Mouse (Mus musculus): ENCODE results near the gene Pnkd. TPM values are rescaled to one million over a fixed set of nuclear protein-coding genes. Genes with fewer than 3 reads are reported as not detected.
"Not testable (repeated sequence)": the region's sequence is repeated elsewhere in the genome, so short reads cannot be mapped to it uniquely, and the experiment has no call there.

Pnkd gene
- total and polyA plus RNA-seq, 3 experiments: 27.7 to 186 (median 30.5) TPM

- Histone ChIP-seq H3K4me3 (ENCODE audit: low read depth, low read length) (no peak overlapping the region), H3K27me3 (ENCODE audit: insufficient read depth, low read length) (peaks cover 67% of the 10 kb centered on the region), H3K4me1 (ENCODE audit: insufficient read depth, low read depth, low read length) (peaks cover 5% of the 10 kb centered on the region), H3K36me3 (replicated peaks) (no peaks in the 10 kb centered on the region), H3K9me3 (replicated peaks) (no peaks in the 10 kb centered on the region)
- DNase-seq (ENCODE audit: low spot score) (no peak), ATAC-seq (ENCODE audit: extremely low read depth, insufficient number of reproducible peaks, low FRiP score, poor library complexity, severe bottlenecking) (no peak)
- TF ChIP-seq POLR2AphosphoS5 (IDR thresholded peaks at IDR 0.05; ENCODE audit: insufficient replicate concordance, low read depth, low read length) (no peak), CTCF (IDR thresholded peaks at IDR 0.05; ENCODE audit: low read depth, low read length) (no peak), TAL1 (conservative IDR thresholded peaks at IDR 0.05; ENCODE audit: low read depth, low read length) (no peak), GATA1 (IDR thresholded peaks at IDR 0.05; ENCODE audit: borderline replicate concordance, low read length) (no peak), GATA2 (IDR thresholded peaks at IDR 0.05; ENCODE audit: borderline replicate concordance, low read depth, low read length) (no peak)
These were observed 55.6 kb downstream of the Pnkd start for GRCm38 (mm10) chr1:74340361-74340764.

GRCm38 (mm10) chr1:74340992-74341391, 56.3 kb downstream of the Pnkd start:
- not testable (repeated sequence) for H3K4me1 ChIP-seq (ENCODE audit: insufficient read depth, low read depth, low read length); H3K4me3 ChIP-seq (ENCODE audit: low read depth, low read length); H3K9me3 ChIP-seq (replicated peaks); DNase-seq (ENCODE audit: low spot score); ATAC-seq (ENCODE audit: extremely low read depth, insufficient number of reproducible peaks, low FRiP score, poor library complexity, severe bottlenecking); H3K36me3 ChIP-seq (replicated peaks)
- H3K27me3 ChIP-seq (ENCODE audit: insufficient read depth, low read length): peaks cover 63% of the 10 kb centered on the region

GRCm38 (mm10) chr1:74341898-74342297, 57.2 kb downstream of the Pnkd start:
- peaks cover 59% of the 10 kb centered on the region for H3K27me3 ChIP-seq (ENCODE audit: insufficient read depth, low read length)
- H3K4me3 ChIP-seq (ENCODE audit: low read depth, low read length): no peak overlapping the region
- DNase-seq (ENCODE audit: low spot score) (no peak), ATAC-seq (ENCODE audit: extremely low read depth, insufficient number of reproducible peaks, low FRiP score, poor library complexity, severe bottlenecking) (no peak)
- no peaks in the 10 kb centered on the region for H3K9me3 ChIP-seq (replicated peaks)
- no peak for TF ChIP-seq GATA1 (IDR thresholded peaks at IDR 0.05; ENCODE audit: borderline replicate concordance, low read length)
- TF ChIP-seq CTCF (IDR thresholded peaks at IDR 0.05; ENCODE audit: low read depth, low read length): no peak
- TF ChIP-seq POLR2AphosphoS5 (IDR thresholded peaks at IDR 0.05; ENCODE audit: insufficient replicate concordance, low read depth, low read length): no peak
- no peak for TF ChIP-seq GATA2 (IDR thresholded peaks at IDR 0.05; ENCODE audit: borderline replicate concordance, low read depth, low read length)
- no peak for TF ChIP-seq TAL1 (conservative IDR thresholded peaks at IDR 0.05; ENCODE audit: low read depth, low read length)
- no peaks in the 10 kb centered on the region for H3K36me3 ChIP-seq (replicated peaks)
- peaks cover 5% of the 10 kb centered on the region for H3K4me1 ChIP-seq (ENCODE audit: insufficient read depth, low read depth, low read length)

- Histone ChIP-seq H3K27me3 (ENCODE audit: insufficient read depth, low read length) (peaks cover 58% of the 10 kb centered on the region), H3K9me3 (replicated peaks) (no peaks in the 10 kb centered on the region), H3K4me3 (ENCODE audit: low read depth, low read length) (no peak overlapping the region), H3K36me3 (replicated peaks) (no peaks in the 10 kb centered on the region), H3K4me1 (ENCODE audit: insufficient read depth, low read depth, low read length) (peaks cover 5% of the 10 kb centered on the region)
- ATAC-seq (ENCODE audit: extremely low read depth, insufficient number of reproducible peaks, low FRiP score, poor library complexity, severe bottlenecking) (no peak), DNase-seq (ENCODE audit: low spot score) (no peak)
- TF ChIP-seq GATA1 (IDR thresholded peaks at IDR 0.05; ENCODE audit: borderline replicate concordance, low read length): no peak
- no peak for TF ChIP-seq TAL1 (conservative IDR thresholded peaks at IDR 0.05; ENCODE audit: low read depth, low read length)
- TF ChIP-seq POLR2AphosphoS5 (IDR thresholded peaks at IDR 0.05; ENCODE audit: insufficient replicate concordance, low read depth, low read length): no peak
- TF ChIP-seq CTCF (IDR thresholded peaks at IDR 0.05; ENCODE audit: low read depth, low read length): no peak
- TF ChIP-seq GATA2 (IDR thresholded peaks at IDR 0.05; ENCODE audit: borderline replicate concordance, low read depth, low read length): no peak
These were observed 57.6 kb downstream of the Pnkd start for GRCm38 (mm10) chr1:74342308-74342707.

GRCm38 (mm10) chr1:74343161-74343560, 58.4 kb downstream of the Pnkd start:
- DNase-seq (ENCODE audit: low spot score) (no peak), ATAC-seq (ENCODE audit: extremely low read depth, insufficient number of reproducible peaks, low FRiP score, poor library complexity, severe bottlenecking) (no peak)
- Histone ChIP-seq H3K4me3 (ENCODE audit: low read depth, low read length) (no peak overlapping the region), H3K27me3 (ENCODE audit: insufficient read depth, low read length) (peaks cover 58% of the 10 kb centered on the region), H3K9me3 (replicated peaks) (no peaks in the 10 kb centered on the region), H3K36me3 (replicated peaks) (no peaks in the 10 kb centered on the region), H3K4me1 (ENCODE audit: insufficient read depth, low read depth, low read length) (peaks cover 3% of the 10 kb centered on the region)
- TF ChIP-seq GATA2 (IDR thresholded peaks at IDR 0.05; ENCODE audit: borderline replicate concordance, low read depth, low read length) (no peak), GATA1 (IDR thresholded peaks at IDR 0.05; ENCODE audit: borderline replicate concordance, low read length) (no peak), CTCF (IDR thresholded peaks at IDR 0.05; ENCODE audit: low read depth, low read length) (no peak)

- ATAC-seq (ENCODE audit: extremely low read depth, insufficient number of reproducible peaks, low FRiP score, poor library complexity, severe bottlenecking) (no peak), DNase-seq (ENCODE audit: low spot score) (no peak)
- H3K9me3 ChIP-seq (replicated peaks): no peaks in the 10 kb centered on the region
- no peak for TF ChIP-seq CTCF (IDR thresholded peaks at IDR 0.05; ENCODE audit: low read depth, low read length)
- no peak for TF ChIP-seq GATA2 (IDR thresholded peaks at IDR 0.05; ENCODE audit: borderline replicate concordance, low read depth, low read length)
- no peaks in the 10 kb centered on the region for H3K36me3 ChIP-seq (replicated peaks)
- H3K27me3 ChIP-seq (ENCODE audit: insufficient read depth, low read length): peaks cover 56% of the 10 kb centered on the region
- H3K4me3 ChIP-seq (ENCODE audit: low read depth, low read length): no peak overlapping the region
- no peaks in the 10 kb centered on the region for H3K4me1 ChIP-seq (ENCODE audit: insufficient read depth, low read depth, low read length)
These were observed 59.6 kb downstream of the Pnkd start for GRCm38 (mm10) chr1:74344163-74344916.

Measured in G1E (cell line).